Mouse (Mus musculus): Measurements from ENCODE around the gene Fbln2. TPM values are rescaled to one million over a fixed set of nuclear protein-coding genes. Genes with fewer than 3 reads are reported as not detected.
A peak's percentile ranks its signal among the peaks of the same experiment; 100 is the strongest.

Fbln2 gene
- polyA plus RNA-seq, 1 experiment from 2014 or later: 78.7 TPM

DNA sequence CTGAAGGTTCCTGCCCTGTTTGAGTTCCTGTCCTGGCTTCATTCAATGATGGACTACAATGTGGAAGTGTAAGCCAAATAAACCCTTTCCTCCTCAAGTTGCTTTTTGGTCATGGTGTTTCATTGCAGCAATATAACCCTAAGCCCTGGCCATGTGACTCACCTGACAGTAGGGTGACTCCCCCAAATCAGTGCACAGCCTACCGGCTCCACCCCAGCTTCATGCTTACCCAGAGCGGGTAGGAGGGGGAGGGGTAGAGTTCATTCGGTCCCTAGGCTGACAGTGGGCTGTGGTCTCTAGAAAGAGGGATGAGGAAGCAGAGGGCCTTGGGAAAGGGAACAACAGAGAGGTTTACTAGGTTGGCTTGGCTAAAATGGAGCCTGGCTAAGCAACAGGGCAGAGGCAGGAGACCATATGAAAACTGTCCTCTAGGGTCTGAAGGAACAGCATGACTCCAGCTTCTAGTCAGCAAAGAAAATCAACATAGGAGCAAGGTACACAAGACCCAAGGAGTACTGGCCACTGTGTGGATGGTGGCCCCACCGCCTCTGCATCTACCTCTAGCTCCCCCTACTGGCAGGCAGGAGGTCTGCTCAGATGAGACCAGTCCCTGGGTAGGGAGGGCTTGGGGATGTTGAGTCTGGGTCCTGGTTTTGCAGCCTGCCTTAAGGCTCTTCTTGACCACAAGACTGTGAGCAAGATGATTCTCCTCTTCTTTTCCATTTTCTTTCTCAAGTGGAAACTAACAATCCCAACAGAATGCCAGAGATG, 25.9 kb upstream of the Fbln2 start:
- Histone ChIP-seq H3K27me3 (ENCODE audit: control insufficient read depth, insufficient read depth, low read length) (no peaks in the 10 kb centered on the region), H3K4me1 (ENCODE audit: control insufficient read depth, insufficient read depth, low read length) (peaks cover 5% of the 10 kb centered on the region), H3K9me3 (ENCODE audit: control insufficient read depth, low read length) (no peaks in the 10 kb centered on the region), H3K9ac (ENCODE audit: low read length) (no peak overlapping the region), H3K36me3 (ENCODE audit: control insufficient read depth, insufficient read depth, low read length) (no peaks in the 10 kb centered on the region), H3K4me3 (ENCODE audit: low read depth, low read length) (no peak overlapping the region), H3K4me2 (ENCODE audit: low read depth, severe bottlenecking) (no peak overlapping the region), H3K27ac (replicated peaks; ENCODE audit: low read depth, low read length) (no peak overlapping the region)
- DNase-seq (ENCODE audit: low spot score) (no peak), ATAC-seq (ENCODE audit: insufficient number of reproducible peaks, low FRiP score, low TSS enrichment, low read depth) (no peak)
- WGBS: 63% methylated on average over 4 of the region's 4 CpGs

DNA sequence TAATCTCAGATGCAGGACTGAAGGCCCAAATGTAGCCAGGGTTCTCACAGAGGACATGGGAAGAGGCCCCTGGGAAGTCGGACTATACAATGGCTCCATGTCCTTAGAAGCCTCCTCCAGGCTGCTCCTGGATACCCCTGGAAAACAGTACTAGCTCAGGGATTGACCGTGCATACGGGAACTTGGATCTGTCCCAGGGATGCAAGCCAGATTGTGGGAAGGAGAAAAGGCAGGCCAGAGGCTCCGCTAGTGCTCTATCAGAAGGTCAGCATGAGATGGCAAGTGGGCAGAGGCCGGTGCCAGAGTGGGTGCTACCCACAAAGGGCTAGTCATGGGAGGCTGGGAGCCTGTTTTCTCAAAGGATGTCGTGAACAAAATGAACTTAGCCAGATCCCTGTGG, 25.3 kb upstream of the Fbln2 start:
- no peaks in the 10 kb centered on the region for H3K27me3 ChIP-seq (ENCODE audit: control insufficient read depth, insufficient read depth, low read length)
- H3K4me2 ChIP-seq (ENCODE audit: low read depth, severe bottlenecking): no peak overlapping the region
- H3K9ac ChIP-seq (ENCODE audit: low read length): no peak overlapping the region
- H3K4me3 ChIP-seq (ENCODE audit: low read depth, low read length): no peak overlapping the region
- no peak overlapping the region for H3K27ac ChIP-seq (replicated peaks; ENCODE audit: low read depth, low read length)
- no peaks in the 10 kb centered on the region for H3K36me3 ChIP-seq (ENCODE audit: control insufficient read depth, insufficient read depth, low read length)
- 89% methylated on average over 6 of the region's 6 CpGs for WGBS
- no peak for ATAC-seq (ENCODE audit: insufficient number of reproducible peaks, low FRiP score, low TSS enrichment, low read depth)
- DNase-seq (ENCODE audit: low spot score): no peak
- no peaks in the 10 kb centered on the region for H3K9me3 ChIP-seq (ENCODE audit: control insufficient read depth, low read length)
- H3K4me1 ChIP-seq (ENCODE audit: control insufficient read depth, insufficient read depth, low read length): no peaks in the 10 kb centered on the region

- DNase-seq (ENCODE audit: low spot score) (no peak), ATAC-seq (ENCODE audit: insufficient number of reproducible peaks, low FRiP score, low TSS enrichment, low read depth) (no peak)
- WGBS: 67% methylated on average over 3 of the region's 3 CpGs
- Histone ChIP-seq H3K4me3 (ENCODE audit: low read depth, low read length) (no peak overlapping the region), H3K4me1 (ENCODE audit: control insufficient read depth, insufficient read depth, low read length) (no peaks in the 10 kb centered on the region), H3K4me2 (ENCODE audit: low read depth, severe bottlenecking) (no peak overlapping the region), H3K9me3 (ENCODE audit: control insufficient read depth, low read length) (no peaks in the 10 kb centered on the region), H3K27ac (replicated peaks; ENCODE audit: low read depth, low read length) (no peak overlapping the region), H3K36me3 (ENCODE audit: control insufficient read depth, insufficient read depth, low read length) (no peaks in the 10 kb centered on the region), H3K27me3 (ENCODE audit: control insufficient read depth, insufficient read depth, low read length) (no peaks in the 10 kb centered on the region), H3K9ac (ENCODE audit: low read length) (no peak overlapping the region)
Measured at GRCm38 (mm10) chr6:91187871-91188270, 24.4 kb upstream of the Fbln2 start.

DNA sequence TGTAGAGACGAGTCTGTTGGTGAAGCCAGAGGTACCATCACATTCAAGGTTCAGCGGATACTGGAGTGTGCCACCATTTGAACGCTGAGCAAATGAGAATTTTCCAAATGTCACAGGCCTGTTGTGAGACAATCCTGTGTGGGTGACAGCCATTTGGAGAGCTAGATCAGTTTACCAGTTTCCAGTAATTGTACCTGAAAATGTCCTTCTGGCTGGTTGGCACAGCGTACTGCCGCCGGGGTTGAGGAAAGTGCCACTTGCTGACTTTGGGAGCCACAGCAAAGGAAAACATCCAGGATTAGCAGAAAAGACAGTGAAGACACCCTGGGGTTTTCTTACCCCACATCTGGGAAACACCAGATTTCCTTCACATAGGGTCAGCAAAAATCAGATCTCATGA, 22.3 kb upstream of the Fbln2 start:
- no peak overlapping the region for H3K27ac ChIP-seq (replicated peaks; ENCODE audit: low read depth, low read length)
- ATAC-seq (ENCODE audit: insufficient number of reproducible peaks, low FRiP score, low TSS enrichment, low read depth) (no peak), DNase-seq (ENCODE audit: low spot score) (no peak)
- no peak overlapping the region for H3K4me3 ChIP-seq (ENCODE audit: low read depth, low read length)
- WGBS: 89% methylated on average over 6 of the region's 6 CpGs
- no peaks in the 10 kb centered on the region for H3K36me3 ChIP-seq (ENCODE audit: control insufficient read depth, insufficient read depth, low read length)
- H3K27me3 ChIP-seq (ENCODE audit: control insufficient read depth, insufficient read depth, low read length): no peaks in the 10 kb centered on the region
- H3K4me1 ChIP-seq (ENCODE audit: control insufficient read depth, insufficient read depth, low read length): no peaks in the 10 kb centered on the region
- no peaks in the 10 kb centered on the region for H3K9me3 ChIP-seq (ENCODE audit: control insufficient read depth, low read length)
- H3K9ac ChIP-seq (ENCODE audit: low read length): no peak overlapping the region
- no peak overlapping the region for H3K4me2 ChIP-seq (ENCODE audit: low read depth, severe bottlenecking)

DNA sequence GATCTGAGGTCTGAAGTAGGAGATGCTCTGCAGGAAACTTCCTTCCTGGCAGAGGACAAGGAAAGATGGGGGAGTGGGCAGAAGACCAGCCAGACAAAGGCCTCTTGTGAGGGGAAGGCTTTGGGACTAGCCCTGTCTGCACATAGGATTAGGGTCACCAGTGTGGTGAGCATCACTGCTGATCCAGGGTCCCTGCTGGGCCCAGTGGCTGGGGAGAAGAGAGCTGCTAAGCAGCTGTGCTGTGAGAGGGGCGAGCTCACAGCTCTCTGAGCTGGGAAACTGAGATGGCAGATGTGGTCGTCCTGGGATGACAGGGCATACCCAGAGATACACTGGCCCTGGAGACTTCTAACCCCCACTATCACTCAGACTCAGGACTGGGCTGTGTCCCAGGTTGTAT, 20.8 kb upstream of the Fbln2 start:
- no peak overlapping the region for H3K9ac ChIP-seq (ENCODE audit: low read length)
- no peaks in the 10 kb centered on the region for H3K9me3 ChIP-seq (ENCODE audit: control insufficient read depth, low read length)
- no peaks in the 10 kb centered on the region for H3K36me3 ChIP-seq (ENCODE audit: control insufficient read depth, insufficient read depth, low read length)
- no peaks in the 10 kb centered on the region for H3K27me3 ChIP-seq (ENCODE audit: control insufficient read depth, insufficient read depth, low read length)
- no peak overlapping the region for H3K4me2 ChIP-seq (ENCODE audit: low read depth, severe bottlenecking)
- WGBS: 63% methylated on average over 2 of the region's 2 CpGs
- H3K4me1 ChIP-seq (ENCODE audit: control insufficient read depth, insufficient read depth, low read length): no peaks in the 10 kb centered on the region
- DNase-seq (ENCODE audit: low spot score) (no peak), ATAC-seq (ENCODE audit: insufficient number of reproducible peaks, low FRiP score, low TSS enrichment, low read depth) (no peak)
- no peak overlapping the region for H3K4me3 ChIP-seq (ENCODE audit: low read depth, low read length)
- H3K27ac ChIP-seq (replicated peaks; ENCODE audit: low read depth, low read length): no peak overlapping the region

- no peaks in the 10 kb centered on the region for H3K36me3 ChIP-seq (ENCODE audit: control insufficient read depth, insufficient read depth, low read length)
- DNase-seq (ENCODE audit: low spot score): no peak
- H3K9ac ChIP-seq (ENCODE audit: low read length): no peak overlapping the region
- no peaks in the 10 kb centered on the region for H3K27me3 ChIP-seq (ENCODE audit: control insufficient read depth, insufficient read depth, low read length)
- ATAC-seq (ENCODE audit: insufficient number of reproducible peaks, low FRiP score, low TSS enrichment, low read depth): no peak
- no peak overlapping the region for H3K4me2 ChIP-seq (ENCODE audit: low read depth, severe bottlenecking)
- no peak overlapping the region for H3K4me3 ChIP-seq (ENCODE audit: low read depth, low read length)
- H3K4me1 ChIP-seq (ENCODE audit: control insufficient read depth, insufficient read depth, low read length): no peaks in the 10 kb centered on the region
- 68% methylated on average over 3 of the region's 3 CpGs for WGBS
- H3K9me3 ChIP-seq (ENCODE audit: control insufficient read depth, low read length): no peaks in the 10 kb centered on the region
- no peak overlapping the region for H3K27ac ChIP-seq (replicated peaks; ENCODE audit: low read depth, low read length)
Measured at GRCm38 (mm10) chr6:91192421-91192820, 19.8 kb upstream of the Fbln2 start.

GRCm38 (mm10) chr6:91192851-91193545, 19.3 kb upstream of the Fbln2 start:
- WGBS: 76% methylated on average over 1 of the region's 1 CpGs

DNA sequence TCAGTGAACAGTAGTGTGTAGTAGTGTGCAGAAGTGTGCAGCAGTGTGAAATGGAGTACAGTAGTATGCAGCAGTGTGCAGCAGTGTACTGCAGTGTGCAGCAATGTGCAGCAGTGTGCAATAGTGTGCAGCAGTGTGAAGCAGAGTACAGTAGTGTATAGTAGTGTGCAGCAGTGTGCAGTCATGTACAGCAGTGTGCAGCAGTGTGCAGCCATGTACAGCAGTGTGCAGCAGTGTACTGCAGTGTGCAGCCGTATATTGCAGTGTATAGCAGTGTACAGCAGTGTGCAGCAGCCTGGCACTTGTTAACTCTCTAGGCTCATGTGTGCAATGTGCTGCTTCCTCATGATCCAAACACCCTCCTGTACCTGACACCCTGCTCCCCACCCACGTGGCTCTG, 13.8 kb upstream of the Fbln2 start:
- Histone ChIP-seq H3K4me2 (ENCODE audit: low read depth, severe bottlenecking) (no peak overlapping the region), H3K36me3 (ENCODE audit: control insufficient read depth, insufficient read depth, low read length) (no peaks in the 10 kb centered on the region), H3K9me3 (ENCODE audit: control insufficient read depth, low read length) (no peaks in the 10 kb centered on the region), H3K4me1 (ENCODE audit: control insufficient read depth, insufficient read depth, low read length) (peaks cover 35% of the 10 kb centered on the region), H3K9ac (ENCODE audit: low read length) (no peak overlapping the region), H3K4me3 (ENCODE audit: low read depth, low read length) (no peak overlapping the region), H3K27me3 (ENCODE audit: control insufficient read depth, insufficient read depth, low read length) (no peaks in the 10 kb centered on the region), H3K27ac (replicated peaks; ENCODE audit: low read depth, low read length) (peak overlapping the region; percentile 38; the same call in 1 of the 2 replicates)
- WGBS: 57% methylated on average over 2 of the region's 2 CpGs
- no peak for ATAC-seq (ENCODE audit: insufficient number of reproducible peaks, low FRiP score, low TSS enrichment, low read depth)
- no peak for DNase-seq (ENCODE audit: low spot score)

More at GRCm38 (mm10) chr6:91192851-91193545, 19.3 kb upstream of the Fbln2 start:
- H3K4me1 ChIP-seq (ENCODE audit: control insufficient read depth, insufficient read depth, low read length): no peaks in the 10 kb centered on the region
- no peaks in the 10 kb centered on the region for H3K27me3 ChIP-seq (ENCODE audit: control insufficient read depth, insufficient read depth, low read length)
- no peaks in the 10 kb centered on the region for H3K9me3 ChIP-seq (ENCODE audit: control insufficient read depth, low read length)
- H3K9ac ChIP-seq (ENCODE audit: low read length): no peak overlapping the region
- DNase-seq (ENCODE audit: low spot score): no peak
- no peak for ATAC-seq (ENCODE audit: insufficient number of reproducible peaks, low FRiP score, low TSS enrichment, low read depth)
- no peak overlapping the region for H3K4me3 ChIP-seq (ENCODE audit: low read depth, low read length)
- H3K36me3 ChIP-seq (ENCODE audit: control insufficient read depth, insufficient read depth, low read length): no peaks in the 10 kb centered on the region
- no peak overlapping the region for H3K4me2 ChIP-seq (ENCODE audit: low read depth, severe bottlenecking)
- no peak overlapping the region for H3K27ac ChIP-seq (replicated peaks; ENCODE audit: low read depth, low read length)

All from limb, embryonic 11.5 days (tissue).